Mouse (Mus musculus) midbrain, embryonic 13.5 days (tissue): Measurements from ENCODE around the gene Hic1. TPM values are rescaled to one million over a fixed set of nuclear protein-coding genes. Genes with fewer than 3 reads are reported as not detected.

Source experiments
- ATAC-seq: fragments of 200-750 bp; cut with Nextera tagmentation; 2 replicates; pipeline ENCODE4 v1.8.0; 2017; ENCODE audit warnings: mild to moderate bottlenecking, moderate TSS enrichment, moderate library complexity
- H3K27ac ChIP-seq: fragments of 300-500 bp; sonication (generic); 2 replicates; pipeline ENCODE4 v1.5.1; 2015; ENCODE audit warnings: inconsistent platforms, mild to moderate bottlenecking, moderate library complexity
- H3K27me3 ChIP-seq: fragments of 300-500 bp; sonication (generic); 2 replicates; pipeline ENCODE4 v1.6.1; 2015; ENCODE audit warnings: mild to moderate bottlenecking, inconsistent platforms
- H3K36me3 ChIP-seq: fragments of 300-500 bp; sonication (generic); 2 replicates; pipeline ENCODE4 v1.6.1; 2015; ENCODE audit warnings: mild to moderate bottlenecking, inconsistent platforms
- H3K4me1 ChIP-seq: fragments of 300-500 bp; sonication (generic); replicated peaks from 2 replicates; pipeline ENCODE4 v1.6.1; 2015; ENCODE audit warnings: inconsistent platforms
- H3K4me2 ChIP-seq: fragments of 300-500 bp; sonication (generic); replicated peaks from 2 replicates; pipeline ENCODE4 v1.6.1; 2015; ENCODE audit warnings: moderate library complexity, mild to moderate bottlenecking, inconsistent platforms
- H3K4me3 ChIP-seq: fragments of 300-500 bp; sonication (generic); replicated peaks from 2 replicates; pipeline ENCODE4 v1.5.1; 2015; ENCODE audit warnings: mild to moderate bottlenecking, inconsistent platforms
- H3K9ac ChIP-seq: fragments of 300-500 bp; sonication (generic); replicated peaks from 2 replicates; pipeline ENCODE4 v1.6.1; 2015; ENCODE audit warnings: mild to moderate bottlenecking, inconsistent platforms
- H3K9me3 ChIP-seq: fragments of 300-500 bp; sonication (generic); 2 replicates; pipeline ENCODE4 v1.6.1; 2016; ENCODE audit warnings: mild to moderate bottlenecking, inconsistent platforms
- WGBS: fragments of 180-500 bp; shearing (Covaris S2); methylation state at CpG from one replicate; pipeline ENCODE4 v1.1.7; 2015; 5-methylcytosine and 5-hydroxymethylcytosine counted together
- polyA plus RNA-seq: library from polyadenylated mRNA; unstranded; fragments of >200 nt; fragmentation: Nextera tagmentation; extraction: Ambion mirVana; gene quantifications from 2 replicates; pipeline ENCODE4 v1.2.1, GENCODE M21; 2015

The Hic1 gene
- polyA plus RNA-seq, 1 experiment from 2014 or later = 2.4 TPM

DNA sequence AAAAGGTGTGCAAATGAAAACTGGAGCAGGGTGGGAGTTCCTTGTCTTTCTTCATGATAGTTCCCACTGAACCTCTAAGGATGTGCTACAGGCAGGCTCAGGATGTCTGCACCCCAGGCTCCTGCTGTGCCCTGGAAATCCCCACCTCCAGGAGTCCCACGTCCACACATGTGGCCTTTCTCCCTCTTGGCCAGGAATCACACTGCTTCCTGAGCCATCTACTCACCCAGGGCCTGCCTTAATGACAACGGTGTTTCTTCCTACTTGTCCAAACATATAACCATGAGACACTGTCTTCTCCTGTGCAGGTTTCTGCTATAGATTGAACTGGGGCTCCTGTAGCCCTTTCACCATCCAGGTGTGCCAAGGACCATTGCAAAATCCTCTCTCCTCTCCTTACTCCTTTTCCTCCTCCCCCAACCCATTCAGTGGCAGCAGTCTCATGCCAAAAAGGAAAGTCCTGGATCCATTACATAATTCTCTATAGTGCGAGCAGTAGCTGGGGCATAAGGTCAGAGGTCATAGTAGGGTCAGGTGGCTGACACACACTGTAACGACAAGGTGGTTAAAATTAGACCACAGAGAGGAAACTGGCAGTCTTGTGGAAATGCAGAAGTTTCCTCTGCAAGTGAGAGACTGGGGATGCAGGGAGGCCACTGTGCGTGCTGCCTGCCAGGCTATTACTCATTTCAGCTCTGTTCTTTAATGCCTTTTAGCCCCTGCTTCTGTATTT is 32.5 kb downstream of the Hic1 start:
- Histone ChIP-seq H3K36me3 (peaks cover 18% of the 10 kb centered on the region; the same call in 1 of the 2 replicates), H3K4me3 (no peak overlapping the region), H3K4me1 (peaks cover 17% of the 10 kb centered on the region), H3K4me2 (no peak overlapping the region), H3K27ac (no peak overlapping the region), H3K9ac (no peak overlapping the region), H3K27me3 (no peaks in the 10 kb centered on the region), H3K9me3 (no peaks in the 10 kb centered on the region)
- 78% methylated on average over 5 of the region's 5 CpGs for WGBS
- no peak for ATAC-seq

DNA sequence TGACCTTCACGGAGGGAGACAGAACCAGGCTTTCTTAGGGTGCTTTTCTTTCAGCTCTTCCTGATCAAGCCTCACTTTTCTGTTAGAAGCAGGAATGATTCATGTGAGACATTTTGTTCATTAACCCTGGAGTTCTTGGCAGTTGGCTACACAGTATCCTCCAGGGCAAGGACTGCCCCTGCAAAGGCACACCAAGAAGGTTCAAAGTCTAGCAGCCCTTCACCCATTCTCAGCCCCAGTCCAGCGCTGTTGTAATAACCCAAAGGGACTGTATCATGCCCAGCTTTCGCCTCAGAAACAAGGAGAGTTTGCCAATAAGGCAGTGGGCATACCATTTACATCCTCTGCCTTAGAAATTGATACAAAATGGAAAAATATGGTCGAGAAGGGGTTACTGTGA is 34.0 kb downstream of the Hic1 start:
- no peak for ATAC-seq
- Histone ChIP-seq H3K4me2 (no peak overlapping the region), H3K27ac (no peak overlapping the region), H3K4me3 (no peak overlapping the region), H3K27me3 (no peaks in the 10 kb centered on the region), H3K9me3 (no peaks in the 10 kb centered on the region), H3K9ac (no peak overlapping the region), H3K4me1 (peaks cover 17% of the 10 kb centered on the region), H3K36me3 (peaks cover 15% of the 10 kb centered on the region; the same call in 1 of the 2 replicates)
- 95% methylated on average over 4 of the region's 4 CpGs for WGBS

DNA sequence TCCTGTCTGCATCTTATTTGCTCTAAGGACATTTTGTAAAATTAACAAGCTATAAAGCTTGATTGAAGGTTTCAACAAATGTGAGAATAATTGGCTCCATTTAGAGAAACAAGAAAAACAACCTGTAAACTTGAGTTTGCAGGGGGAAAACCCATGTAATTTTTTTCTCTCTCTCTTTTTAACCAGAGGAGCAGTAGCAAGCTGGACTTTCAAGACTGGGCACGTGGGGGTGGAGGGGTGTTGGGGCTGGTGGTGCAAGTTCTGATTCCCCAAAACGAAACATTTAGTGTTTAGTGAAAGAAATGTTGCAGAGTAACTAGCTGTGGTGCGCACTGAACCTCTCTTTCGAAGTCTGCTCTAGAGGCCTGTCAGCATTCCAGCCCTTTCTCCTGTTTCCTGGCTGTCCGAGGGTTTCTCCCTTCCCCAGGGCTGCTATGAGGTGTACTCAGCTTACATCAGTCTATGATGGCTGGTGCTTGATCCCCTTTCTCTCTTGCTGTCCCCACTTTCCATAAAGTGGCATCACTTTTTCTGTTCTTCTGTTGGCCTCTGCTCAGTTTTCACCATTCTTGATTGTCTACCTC is 34.7 kb downstream of the Hic1 start:
- WGBS = 88% methylated on average over 5 of the region's 5 CpGs
- H3K36me3 ChIP-seq = peaks cover 13% of the 10 kb centered on the region; the same call in 1 of the 2 replicates
- no peak overlapping the region for H3K4me3 ChIP-seq
- H3K4me1 ChIP-seq = peaks cover 16% of the 10 kb centered on the region
- H3K9ac ChIP-seq = no peak overlapping the region
- no peak overlapping the region for H3K4me2 ChIP-seq
- no peaks in the 10 kb centered on the region for H3K27me3 ChIP-seq
- no peak overlapping the region for H3K27ac ChIP-seq
- no peak for ATAC-seq
- H3K9me3 ChIP-seq = no peaks in the 10 kb centered on the region

DNA sequence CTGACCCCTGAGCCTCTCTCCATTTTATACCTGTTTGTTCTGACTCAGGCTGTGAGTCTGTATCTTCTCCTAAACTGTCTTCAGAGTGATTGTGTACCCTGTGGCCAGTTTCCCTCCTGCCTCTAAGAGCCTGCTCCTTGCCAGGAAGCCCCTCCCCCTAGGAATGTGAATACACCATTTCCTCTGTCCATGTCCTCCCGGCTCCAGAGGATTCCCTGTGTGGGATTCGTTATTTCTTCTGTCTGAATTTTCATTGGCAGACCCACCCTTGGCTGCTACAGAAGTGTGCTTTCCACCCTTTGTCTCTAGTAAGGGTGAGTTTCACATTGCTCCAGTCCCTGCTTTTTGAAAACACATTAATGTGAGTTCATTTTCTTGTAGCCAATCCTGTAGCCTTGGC is 35.4 kb downstream of the Hic1 start:
- Histone ChIP-seq H3K9me3 (no peaks in the 10 kb centered on the region), H3K9ac (no peak overlapping the region), H3K27me3 (no peaks in the 10 kb centered on the region), H3K4me2 (no peak overlapping the region), H3K4me1 (peaks cover 10% of the 10 kb centered on the region), H3K36me3 (peaks cover 6% of the 10 kb centered on the region; the same call in 1 of the 2 replicates), H3K27ac (0 out of 2 replicates have a peak overlapping the region, but pooled peaks have one; percentile 44), H3K4me3 (no peak overlapping the region)
- ATAC-seq = no peak
- 25% methylated on average over 2 of the region's 2 CpGs for WGBS

DNA sequence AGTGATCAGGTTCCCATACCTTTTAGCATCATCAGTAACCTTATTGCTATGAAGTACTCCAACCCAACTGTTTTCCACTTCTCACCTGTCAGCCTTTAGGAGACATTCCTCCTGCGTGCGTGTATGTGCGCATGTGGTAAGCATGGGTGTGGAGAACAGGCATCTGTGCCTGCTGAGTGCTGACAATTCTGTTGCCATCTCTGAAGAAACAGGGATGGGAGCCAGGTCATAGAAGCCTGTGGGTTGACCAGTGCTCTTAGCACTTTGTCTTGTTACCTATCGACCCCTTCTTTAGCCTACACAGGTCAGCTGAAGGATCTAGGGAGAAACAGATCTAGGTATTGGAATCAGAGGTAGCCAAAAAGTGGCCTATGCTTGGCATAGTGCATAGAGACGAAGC is 35.9 kb downstream of the Hic1 start:
- Histone ChIP-seq H3K4me2 (no peak overlapping the region), H3K4me3 (no peak overlapping the region), H3K9me3 (no peaks in the 10 kb centered on the region), H3K9ac (no peak overlapping the region), H3K36me3 (0 out of 2 replicates have a peak, but pooled peaks cover 3% of the 10 kb centered on the region), H3K4me1 (peaks cover 10% of the 10 kb centered on the region), H3K27me3 (no peaks in the 10 kb centered on the region), H3K27ac (no peak overlapping the region)
- 95% methylated on average over 5 of the region's 5 CpGs for WGBS
- ATAC-seq = no peak

DNA sequence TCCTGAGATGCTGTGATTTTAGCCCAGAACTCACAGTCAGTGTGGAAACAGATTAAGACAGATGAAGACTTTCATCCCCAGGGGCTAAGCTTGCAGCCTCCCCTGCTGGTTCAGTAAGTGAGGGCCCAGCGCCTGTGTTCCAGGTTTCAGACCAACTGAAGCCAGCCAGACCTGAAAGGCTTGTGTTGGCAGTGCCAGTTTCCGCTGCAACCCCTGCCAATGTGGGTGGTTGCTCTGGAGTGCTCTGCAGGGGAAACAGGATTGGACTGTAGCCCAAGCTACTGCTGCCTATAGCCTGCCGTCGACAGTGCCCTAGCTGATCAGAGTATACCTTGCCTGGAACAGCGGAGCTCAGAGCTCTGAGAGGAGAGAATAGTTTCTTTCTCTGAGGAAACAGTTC is 37.0 kb downstream of the Hic1 start:
- H3K9ac ChIP-seq = no peak overlapping the region
- H3K4me3 ChIP-seq = no peak overlapping the region
- peaks cover 10% of the 10 kb centered on the region for H3K4me1 ChIP-seq
- H3K9me3 ChIP-seq = no peaks in the 10 kb centered on the region
- 90% methylated on average over 5 of the region's 5 CpGs for WGBS
- no peaks in the 10 kb centered on the region for H3K27me3 ChIP-seq
- no peak overlapping the region for H3K4me2 ChIP-seq
- H3K36me3 ChIP-seq = no peaks in the 10 kb centered on the region
- H3K27ac ChIP-seq = no peak overlapping the region
- no peak for ATAC-seq

DNA sequence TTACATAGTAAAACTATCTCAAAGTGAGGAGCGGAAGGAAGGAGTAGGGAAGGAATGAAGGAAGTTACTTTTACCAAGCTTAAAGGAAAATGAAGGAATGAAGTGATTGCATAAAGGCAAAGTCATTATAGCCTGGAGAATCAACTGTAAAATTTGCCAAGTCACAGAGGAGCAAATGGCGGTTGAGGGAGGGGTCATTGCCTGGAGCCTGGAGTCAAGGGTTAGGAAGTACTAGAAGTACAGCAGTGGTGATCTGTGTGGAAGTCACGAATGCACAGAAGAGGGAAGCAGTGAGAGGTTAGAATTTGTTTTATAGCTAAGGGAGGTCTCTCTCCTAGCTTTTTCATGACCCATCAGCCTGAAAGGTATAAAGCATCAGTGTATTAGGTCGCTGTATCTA is 38.0 kb downstream of the Hic1 start:
- peaks cover 10% of the 10 kb centered on the region for H3K4me1 ChIP-seq
- no peak overlapping the region for H3K27ac ChIP-seq
- no peaks in the 10 kb centered on the region for H3K27me3 ChIP-seq
- 88% methylated on average over 4 of the region's 4 CpGs for WGBS
- no peak overlapping the region for H3K4me2 ChIP-seq
- H3K9me3 ChIP-seq = no peaks in the 10 kb centered on the region
- H3K9ac ChIP-seq = no peak overlapping the region
- no peak for ATAC-seq
- no peaks in the 10 kb centered on the region for H3K36me3 ChIP-seq
- no peak overlapping the region for H3K4me3 ChIP-seq

DNA sequence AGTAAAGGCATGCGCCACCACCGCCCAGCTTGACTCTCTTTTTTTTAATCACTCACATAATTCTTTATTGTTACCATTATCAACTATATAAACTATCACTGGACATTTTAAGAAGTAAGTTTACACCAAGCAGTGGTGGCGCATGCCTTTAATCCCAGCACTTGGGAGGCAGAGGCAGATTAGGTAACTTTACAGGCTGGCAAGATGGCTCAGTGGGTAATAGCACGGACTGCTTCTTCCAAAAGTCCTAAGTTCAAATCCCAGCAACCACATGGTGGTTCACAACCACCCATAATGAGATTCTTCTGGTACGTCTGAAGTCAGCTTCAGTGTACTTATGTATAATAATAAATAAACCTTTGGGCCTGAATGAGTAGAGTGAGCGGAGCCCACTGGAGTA is 39.8 kb downstream of the Hic1 start:
- no peak for ATAC-seq
- Histone ChIP-seq H3K27ac (no peak overlapping the region), H3K9me3 (no peaks in the 10 kb centered on the region), H3K4me3 (no peak overlapping the region), H3K9ac (no peak overlapping the region), H3K4me2 (no peak overlapping the region), H3K4me1 (peaks cover 10% of the 10 kb centered on the region), H3K27me3 (no peaks in the 10 kb centered on the region), H3K36me3 (no peaks in the 10 kb centered on the region)
- WGBS = 97% methylated on average over 6 of the region's 6 CpGs

DNA sequence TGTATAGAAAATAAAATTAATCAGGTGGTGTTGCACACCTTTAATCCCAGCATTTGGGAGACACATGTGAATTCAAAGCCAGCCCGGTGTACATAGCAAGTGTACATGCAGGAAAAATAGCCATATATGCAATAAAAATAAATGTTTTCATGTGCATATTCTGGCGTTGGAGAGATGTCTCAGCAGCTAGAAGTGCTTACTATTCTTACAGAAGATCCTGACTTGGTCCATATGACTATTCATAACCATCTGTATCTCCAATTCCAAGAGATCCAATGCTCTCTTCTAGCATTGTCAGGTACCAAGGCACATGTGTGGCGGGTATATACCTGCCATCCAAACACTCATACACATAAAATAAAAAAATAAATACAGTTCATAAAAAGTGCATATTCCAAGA is 42.9 kb downstream of the Hic1 start:
- Histone ChIP-seq H3K36me3 (no peaks in the 10 kb centered on the region), H3K27me3 (no peaks in the 10 kb centered on the region), H3K9ac (no peak overlapping the region), H3K27ac (no peak overlapping the region), H3K4me3 (no peak overlapping the region), H3K4me2 (no peak overlapping the region), H3K9me3 (no peaks in the 10 kb centered on the region), H3K4me1 (no peaks in the 10 kb centered on the region)
- 93% methylated on average over 3 of the region's 3 CpGs for WGBS
- no peak for ATAC-seq

DNA sequence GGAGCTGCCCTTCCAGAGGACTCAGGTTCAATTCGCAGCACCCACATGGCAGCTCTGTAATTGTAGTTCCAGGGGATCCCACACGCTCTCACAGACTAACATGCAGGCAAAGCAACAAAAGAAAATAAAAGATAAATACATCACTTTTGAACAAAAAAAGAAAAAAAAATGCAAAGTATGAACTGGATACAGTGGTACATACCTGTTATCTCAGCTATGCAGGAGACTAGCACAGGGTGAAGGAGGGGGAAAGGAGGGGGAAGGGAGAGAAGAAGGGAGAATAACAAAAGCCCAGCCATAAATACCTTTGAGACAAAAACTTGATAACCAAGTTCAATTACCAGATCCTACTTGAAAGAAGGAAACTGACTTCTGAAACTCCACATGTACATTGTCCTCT is 44.9 kb downstream of the Hic1 start:
- H3K4me1 ChIP-seq = no peaks in the 10 kb centered on the region
- no peaks in the 10 kb centered on the region for H3K27me3 ChIP-seq
- no peaks in the 10 kb centered on the region for H3K9me3 ChIP-seq
- H3K36me3 ChIP-seq = 0 out of 2 replicates have a peak, but pooled peaks cover under 1% of the 10 kb centered on the region
- no peak overlapping the region for H3K9ac ChIP-seq
- H3K4me2 ChIP-seq = no peak overlapping the region
- H3K27ac ChIP-seq = no peak overlapping the region
- 96% methylated on average over 2 of the region's 2 CpGs for WGBS
- no peak overlapping the region for H3K4me3 ChIP-seq
- ATAC-seq = no peak

DNA sequence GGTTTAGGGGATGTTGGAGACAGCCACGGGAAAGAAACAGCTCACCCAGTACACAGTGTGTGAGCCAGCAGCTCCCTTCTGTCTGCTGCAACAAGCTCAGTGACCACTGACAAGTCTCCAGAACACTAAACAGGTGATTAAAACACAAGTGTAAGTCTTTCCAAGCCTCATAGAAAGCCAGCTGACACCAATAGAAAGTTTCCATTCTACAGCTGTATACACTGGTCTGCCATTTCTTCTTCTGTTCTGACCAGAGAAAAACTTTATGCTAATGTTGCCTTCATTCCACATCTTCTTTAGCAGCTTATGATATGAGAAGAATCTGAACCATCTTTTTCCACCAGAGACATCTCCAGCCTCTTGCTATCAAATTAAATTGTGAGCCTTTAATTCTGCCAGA is 48.0 kb downstream of the Hic1 start:
- Histone ChIP-seq H3K36me3 (0 out of 2 replicates have a peak, but pooled peaks cover 3% of the 10 kb centered on the region), H3K4me2 (no peak overlapping the region), H3K9me3 (no peaks in the 10 kb centered on the region), H3K27ac (no peak overlapping the region), H3K27me3 (no peaks in the 10 kb centered on the region), H3K4me1 (no peaks in the 10 kb centered on the region), H3K4me3 (no peak overlapping the region), H3K9ac (no peak overlapping the region)
- 85% methylated on average over 1 of the region's 1 CpGs for WGBS
- no peak for ATAC-seq

DNA sequence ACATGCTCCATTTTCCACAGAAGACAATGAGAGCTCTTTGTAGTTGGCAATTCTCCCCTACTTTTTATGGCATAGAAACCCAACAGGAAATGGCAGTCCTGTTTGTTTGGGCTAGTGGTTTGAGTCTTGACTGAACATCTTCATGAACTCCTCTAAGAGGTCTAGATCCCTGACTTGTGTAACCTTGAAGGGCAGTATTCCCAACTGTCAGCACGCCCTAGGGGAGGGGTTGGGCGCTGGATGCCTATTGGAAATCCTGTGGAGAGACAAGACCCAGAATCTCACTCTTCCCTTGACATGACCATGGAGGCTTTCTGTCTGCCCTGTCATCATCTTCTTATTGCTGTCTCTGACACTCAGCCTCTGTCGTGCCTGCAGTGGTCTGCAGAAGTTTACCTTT is 49.5 kb downstream of the Hic1 start:
- 87% methylated on average over 3 of the region's 3 CpGs for WGBS
- no peak for ATAC-seq
- H3K9ac ChIP-seq = no peak overlapping the region
- H3K9me3 ChIP-seq = no peaks in the 10 kb centered on the region
- 0 out of 2 replicates have a peak, but pooled peaks cover 3% of the 10 kb centered on the region for H3K36me3 ChIP-seq
- H3K4me3 ChIP-seq = no peak overlapping the region
- no peaks in the 10 kb centered on the region for H3K27me3 ChIP-seq
- H3K4me2 ChIP-seq = no peak overlapping the region
- H3K27ac ChIP-seq = no peak overlapping the region
- H3K4me1 ChIP-seq = no peaks in the 10 kb centered on the region
